Comparison of ENCODE assay signal across 7 mouse cellular contexts in the genomic region with DNA sequence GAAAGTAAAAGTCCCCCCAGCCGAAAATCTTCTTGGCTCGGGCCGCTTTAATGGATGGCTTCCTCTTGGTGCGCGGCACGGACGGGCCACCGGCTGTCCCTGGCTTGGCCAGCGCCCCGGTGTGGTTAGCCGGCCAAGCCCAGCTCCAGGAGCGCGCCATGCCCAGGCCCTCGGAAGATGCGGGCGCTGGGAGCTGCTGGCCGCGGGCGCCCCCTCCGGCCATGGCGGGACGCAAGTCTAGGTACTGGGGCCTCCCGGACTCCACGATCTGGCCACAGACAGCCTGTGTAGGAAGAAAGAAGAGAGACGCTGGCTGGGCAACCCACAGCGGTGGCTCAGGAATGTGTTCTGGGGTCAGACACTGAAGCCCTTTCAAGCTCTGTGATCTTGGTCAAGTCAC. TPM values are rescaled to one million over a fixed set of nuclear protein-coding genes. Genes with fewer than 3 reads are reported as not detected.
DNase-seq lines count a peak whose midpoint lies in the region; ATAC-seq and TF ChIP-seq lines count a peak whose summit lies in the region.

No protein-coding gene starts in this region.

- no peak overlapping the region for H3K27ac ChIP-seq in ES-E14 (ENCODE audit: insufficient read depth, low read depth, low read length, poor library complexity, severe bottlenecking)
- H3K27ac ChIP-seq in embryonic facial prominence, embryonic 15.5 days (replicated peaks): no peak overlapping the region
- peak overlapping the region; percentile 88 for H3K27ac ChIP-seq in hindbrain, embryonic 12.5 days
- H3K27ac ChIP-seq in limb, embryonic 14.5 days (replicated peaks; ENCODE audit: low read depth, low read length): no peak overlapping the region
- peak overlapping the region; percentile 75 for H3K27ac ChIP-seq in midbrain, embryonic 15.5 days

- DNase-seq in ES-E14 (ENCODE audit: low read depth, low spot score): no peak
- peak; percentile 81 for DNase-seq in adrenal gland, postnatal 10 days
- no peak for DNase-seq in limb, embryonic 14.5 days (ENCODE audit: low spot score)
- DNase-seq in left cerebral cortex, postnatal 14 days (ENCODE audit: low spot score in 2 of 2): no peak

- in situ Hi-C loops in ES-E14 (cut with MboI; ENCODE audit: low sequenced_read_pairs in 2 of 2, unreplicated experiment in 2 of 2): no loop called here

- WGBS in embryonic facial prominence, embryonic 15.5 days: 2% methylated on average over 26 of the region's 26 CpGs
- WGBS in hindbrain, embryonic 12.5 days: under 1% methylated on average over 26 of the region's 26 CpGs
- 2% methylated on average over 20 of the region's 26 CpGs for WGBS in limb, embryonic 14.5 days
- WGBS in midbrain, embryonic 15.5 days: under 1% methylated on average over 26 of the region's 26 CpGs

- intact Hi-C loops in left cerebral cortex, postnatal 14 days (cut with DNase I): no loop called here

- peaks cover 81% of the 10 kb centered on the region for H3K27me3 ChIP-seq in embryonic facial prominence, embryonic 15.5 days
- H3K27me3 ChIP-seq in hindbrain, embryonic 12.5 days: peaks cover 84% of the 10 kb centered on the region
- H3K27me3 ChIP-seq in limb, embryonic 14.5 days (ENCODE audit: control insufficient read depth, insufficient read depth, low read length): peaks cover 74% of the 10 kb centered on the region
- H3K27me3 ChIP-seq in midbrain, embryonic 15.5 days (replicated peaks): peaks cover 29% of the 10 kb centered on the region

- peak overlapping the region; percentile 44 for H3K4me2 ChIP-seq in embryonic facial prominence, embryonic 15.5 days (replicated peaks)
- peak overlapping the region; percentile 82 for H3K4me2 ChIP-seq in hindbrain, embryonic 12.5 days (replicated peaks)
- peak overlapping the region; percentile 43 for H3K4me2 ChIP-seq in limb, embryonic 14.5 days (replicated peaks; ENCODE audit: low read depth, low read length, severe bottlenecking)
- peak overlapping the region; percentile 84 for H3K4me2 ChIP-seq in midbrain, embryonic 15.5 days

- H3K36me3 ChIP-seq in ES-E14 (ENCODE audit: control insufficient read depth, insufficient read depth, low read length, poor library complexity, severe bottlenecking): no peaks in the 10 kb centered on the region
- H3K36me3 ChIP-seq in embryonic facial prominence, embryonic 15.5 days: no peaks in the 10 kb centered on the region
- no peaks in the 10 kb centered on the region for H3K36me3 ChIP-seq in hindbrain, embryonic 12.5 days
- H3K36me3 ChIP-seq in limb, embryonic 14.5 days (ENCODE audit: control insufficient read depth, insufficient read depth, low read length): no peaks in the 10 kb centered on the region
- H3K36me3 ChIP-seq in midbrain, embryonic 15.5 days (replicated peaks): no peaks in the 10 kb centered on the region

- TF ChIP-seq POLR2A in limb, embryonic 14.5 days (IDR thresholded peaks at IDR 0.05; ENCODE audit: borderline replicate concordance, extremely low read depth, insufficient read depth, insufficient read length): 0 out of 2 replicates have a peak, but pooled peaks have one; percentile 1

- H3K4me3 ChIP-seq in ES-E14 (ENCODE audit: insufficient read depth in 1 of 2, low read depth in 1 of 2, low read length in 2 of 2, poor library complexity in 1 of 2, severe bottlenecking in 1 of 2): peak overlapping the region; percentile 45 to 58
- peak overlapping the region; percentile 28 for H3K4me3 ChIP-seq in embryonic facial prominence, embryonic 15.5 days (replicated peaks)
- H3K4me3 ChIP-seq in hindbrain, embryonic 12.5 days: peak overlapping the region; percentile 57
- peak overlapping the region; percentile 28 for H3K4me3 ChIP-seq in limb, embryonic 14.5 days (replicated peaks; ENCODE audit: low read length)
- H3K4me3 ChIP-seq in midbrain, embryonic 15.5 days: peak overlapping the region; percentile 16

- peak overlapping the region; percentile 51 for H3K9ac ChIP-seq in ES-E14 (ENCODE audit: insufficient read depth, low read depth, low read length, poor library complexity, severe bottlenecking)
- H3K9ac ChIP-seq in embryonic facial prominence, embryonic 15.5 days: no peak overlapping the region
- peak overlapping the region; percentile 50 for H3K9ac ChIP-seq in hindbrain, embryonic 12.5 days
- H3K9ac ChIP-seq in limb, embryonic 14.5 days (ENCODE audit: low read depth, low read length, severe bottlenecking): no peak overlapping the region
- no peak overlapping the region for H3K9ac ChIP-seq in midbrain, embryonic 15.5 days

- ATAC-seq in embryonic facial prominence, embryonic 15.5 days (ENCODE audit: insufficient number of reproducible peaks, low FRiP score, low TSS enrichment, low read depth): no peak
- ATAC-seq in hindbrain, embryonic 12.5 days (ENCODE audit: low FRiP score): no peak
- ATAC-seq in limb, embryonic 14.5 days (ENCODE audit: low FRiP score, low read depth): 0 out of 2 replicates have a peak, but pooled peaks have one; percentile 13
- no peak for ATAC-seq in midbrain, embryonic 15.5 days (replicated peaks)

- H3K4me1 ChIP-seq in ES-E14 (ENCODE audit: control insufficient read depth in 2 of 2, insufficient read depth in 2 of 2, low read length in 2 of 2, poor library complexity in 1 of 2): peaks cover 0 to 17% of the 10 kb centered on the region in 2 experiments; a peak in 2 of 4 replicates
- H3K4me1 ChIP-seq in embryonic facial prominence, embryonic 15.5 days: peaks cover 61% of the 10 kb centered on the region
- H3K4me1 ChIP-seq in hindbrain, embryonic 12.5 days: peaks cover 78% of the 10 kb centered on the region
- H3K4me1 ChIP-seq in limb, embryonic 14.5 days (ENCODE audit: control insufficient read depth, insufficient read depth, low read length): peaks cover 52% of the 10 kb centered on the region
- peaks cover 74% of the 10 kb centered on the region for H3K4me1 ChIP-seq in midbrain, embryonic 15.5 days

- H3K9me3 ChIP-seq in ES-E14 (ENCODE audit: control insufficient read depth, insufficient read depth, low read depth, low read length): no peaks in the 10 kb centered on the region
- H3K9me3 ChIP-seq in embryonic facial prominence, embryonic 15.5 days (replicated peaks): no peaks in the 10 kb centered on the region
- no peaks in the 10 kb centered on the region for H3K9me3 ChIP-seq in hindbrain, embryonic 12.5 days (replicated peaks)
- H3K9me3 ChIP-seq in limb, embryonic 14.5 days (ENCODE audit: control insufficient read depth, low read length): no peaks in the 10 kb centered on the region
- H3K9me3 ChIP-seq in midbrain, embryonic 15.5 days: no peaks in the 10 kb centered on the region

TF ChIP-seq in ES-E14, 5 proteins besides CTCF, POLR2A, EP300 and RAD21:
- TF ChIP-seq ZC3H11A (IDR thresholded peaks at IDR 0.05; ENCODE audit: borderline replicate concordance, low read depth, low read length) (no peak), MAFK (IDR thresholded peaks at IDR 0.05; ENCODE audit: insufficient read depth, low read depth, low read length) (no peak), CHD2 (IDR thresholded peaks at IDR 0.05; ENCODE audit: low read depth, low read length) (no peak), ZNF384 (IDR thresholded peaks at IDR 0.05; ENCODE audit: low read depth, low read length) (no peak), HCFC1 (IDR thresholded peaks at IDR 0.05; ENCODE audit: borderline replicate concordance, insufficient read depth, low read length) (no peak)

RNA-seq across cellular contexts. Expression of a gene that starts 4.4 kb away (rescaled TPM):
- total RNA-seq in ES-E14 (2012; rRNA removed): 169 and 266 TPM in 2 replicates
- total RNA-seq in adrenal gland, postnatal 10 days (2021): 10 to 100 TPM; 56.1 to 57.7 TPM
- polyA plus RNA-seq in embryonic facial prominence, embryonic 15.5 days (2015; fragmentation: Nextera tagmentation; extraction: Ambion mirVana): 106 and 116 TPM in 2 replicates
- polyA plus RNA-seq in hindbrain, embryonic 12.5 days (2016; fragmentation: Nextera tagmentation; extraction: Ambion mirVana): 67.1 and 67.5 TPM in 2 replicates
- 146 and 178 TPM in 2 replicates for polyA plus RNA-seq in limb, embryonic 14.5 days (2012; rRNA removed)
- 89.4 and 94.6 TPM in 2 replicates for polyA plus RNA-seq in limb, embryonic 14.5 days (2014; fragmentation: Nextera tagmentation; extraction: Ambion mirVana)
- 49.4 and 50.7 TPM in 2 replicates for polyA plus RNA-seq in midbrain, embryonic 15.5 days (2015; fragmentation: Nextera tagmentation; extraction: Ambion mirVana)
- total RNA-seq in left cerebral cortex, postnatal 14 days (2021): 10 to 100 TPM; 27.5 to 32.9 TPM

RNA-seq across cellular contexts. Expression of a gene that starts 7.7 kb away (rescaled TPM):
- total RNA-seq in ES-E14 (2012; rRNA removed): 0.76 and 1.6 TPM in 2 replicates
- total RNA-seq in adrenal gland, postnatal 10 days (2021): 1 to 10 TPM; 5.3 TPM
- polyA plus RNA-seq in embryonic facial prominence, embryonic 15.5 days (2015; fragmentation: Nextera tagmentation; extraction: Ambion mirVana): 8.0 and 9.2 TPM in 2 replicates
- polyA plus RNA-seq in hindbrain, embryonic 12.5 days (2016; fragmentation: Nextera tagmentation; extraction: Ambion mirVana): 101 and 109 TPM in 2 replicates
- 7.2 and 9.6 TPM in 2 replicates for polyA plus RNA-seq in limb, embryonic 14.5 days (2012; rRNA removed)
- polyA plus RNA-seq in limb, embryonic 14.5 days (2014; fragmentation: Nextera tagmentation; extraction: Ambion mirVana): 17.5 and 19.9 TPM in 2 replicates
- polyA plus RNA-seq in midbrain, embryonic 15.5 days (2015; fragmentation: Nextera tagmentation; extraction: Ambion mirVana): 93.7 and 114 TPM in 2 replicates
- total RNA-seq in left cerebral cortex, postnatal 14 days (2021): 1 to 10 TPM; 4.4 to 7.4 TPM

RNA-seq across cellular contexts. Expression of a gene that starts 11.9 kb away (rescaled TPM):
- total RNA-seq in ES-E14 (2012; rRNA removed): 5.8 and 22.6 TPM in 2 replicates
- total RNA-seq in adrenal gland, postnatal 10 days (2021): 10 to 100 TPM; 49.3 to 56.4 TPM
- polyA plus RNA-seq in embryonic facial prominence, embryonic 15.5 days (2015; fragmentation: Nextera tagmentation; extraction: Ambion mirVana): 272 and 311 TPM in 2 replicates
- polyA plus RNA-seq in hindbrain, embryonic 12.5 days (2016; fragmentation: Nextera tagmentation; extraction: Ambion mirVana): 7.7 and 8.4 TPM in 2 replicates
- polyA plus RNA-seq in limb, embryonic 14.5 days (2012; rRNA removed): 31.7 and 36.9 TPM in 2 replicates
- polyA plus RNA-seq in limb, embryonic 14.5 days (2014; fragmentation: Nextera tagmentation; extraction: Ambion mirVana): 44.5 and 62.9 TPM in 2 replicates
- 22.1 and 23.1 TPM in 2 replicates for polyA plus RNA-seq in midbrain, embryonic 15.5 days (2015; fragmentation: Nextera tagmentation; extraction: Ambion mirVana)
- total RNA-seq in left cerebral cortex, postnatal 14 days (2021): 1 to 10 TPM; 7.4 to 8.9 TPM

RNA-seq across cellular contexts. Expression of a gene that starts 25.2 kb away (rescaled TPM):
- 1.1 and 2.4 TPM in 2 replicates for total RNA-seq in ES-E14 (2012; rRNA removed)
- total RNA-seq in adrenal gland, postnatal 10 days (2021): 10 to 100 TPM in 1 of 2 experiments, 1 to 10 TPM in 1; 5.2 to 16.9 TPM
- polyA plus RNA-seq in embryonic facial prominence, embryonic 15.5 days (2015; fragmentation: Nextera tagmentation; extraction: Ambion mirVana): 22.7 and 26.0 TPM in 2 replicates
- 2.2 and 4.8 TPM in 2 replicates for polyA plus RNA-seq in hindbrain, embryonic 12.5 days (2016; fragmentation: Nextera tagmentation; extraction: Ambion mirVana)
- 33.3 and 43.2 TPM in 2 replicates for polyA plus RNA-seq in limb, embryonic 14.5 days (2012; rRNA removed)
- 2.0 and 4.4 TPM in 2 replicates for polyA plus RNA-seq in limb, embryonic 14.5 days (2014; fragmentation: Nextera tagmentation; extraction: Ambion mirVana)
- polyA plus RNA-seq in midbrain, embryonic 15.5 days (2015; fragmentation: Nextera tagmentation; extraction: Ambion mirVana): 1.4 and 2.4 TPM in 2 replicates
- 10 to 100 TPM in 1 of 2 experiments, 1 to 10 TPM in 1; 3.0 to 10.0 TPM for total RNA-seq in left cerebral cortex, postnatal 14 days (2021)

Comparison
In these comparisons a context has a peak if more than half of its experiments do, and no peak if none do; other contexts are left out.
1. H3K27ac ChIP-seq: peak in hindbrain, embryonic 12.5 days (single experiment) and midbrain, embryonic 15.5 days (single experiment); none in ES-E14 (single experiment), embryonic facial prominence, embryonic 15.5 days (single experiment) and limb, embryonic 14.5 days (single experiment).
2. H3K9ac ChIP-seq: peak in ES-E14 (single experiment) and hindbrain, embryonic 12.5 days (single experiment); none in embryonic facial prominence, embryonic 15.5 days (single experiment), limb, embryonic 14.5 days (single experiment) and midbrain, embryonic 15.5 days (single experiment).
3. Peak in every context shown above with its lines, with median percentiles within 50 percentile points of each other: H3K4me3 ChIP-seq and H3K4me2 ChIP-seq.